Mouse (Mus musculus): ENCODE data around the gene Rnf181. TPM values are rescaled to one million over a fixed set of nuclear protein-coding genes. Genes with fewer than 3 reads are reported as not detected.

The Rnf181 gene
- total RNA-seq, 2 experiments from 2014 or later: 45.5 to 46.5 TPM

DNA sequence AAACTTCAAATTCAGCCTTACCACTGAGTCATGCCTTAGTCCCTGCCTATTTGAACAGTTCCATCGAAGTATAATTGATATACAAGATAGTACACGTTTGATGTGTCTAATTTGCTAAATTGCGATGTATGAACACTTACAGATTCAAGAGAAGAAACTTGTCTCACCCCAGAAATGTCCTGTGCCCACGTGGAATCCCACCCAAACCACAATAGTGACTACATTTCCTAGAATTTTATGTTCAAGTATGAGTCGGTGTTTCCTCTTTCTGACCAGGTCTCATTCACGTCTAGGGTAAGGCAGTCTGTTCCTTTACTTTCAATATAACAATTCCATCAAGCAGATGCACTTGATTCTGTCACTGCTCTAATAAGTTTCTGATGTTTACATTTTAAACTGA, 21.1 kb downstream of the Rnf181 start:
- no peak for DNase-seq
- intact Hi-C loops (cut with DNase I): loop anchor here (5.0 kb wide), 1 partner anchor 42 kb away; no protein-coding TSS in a partner anchor

DNA sequence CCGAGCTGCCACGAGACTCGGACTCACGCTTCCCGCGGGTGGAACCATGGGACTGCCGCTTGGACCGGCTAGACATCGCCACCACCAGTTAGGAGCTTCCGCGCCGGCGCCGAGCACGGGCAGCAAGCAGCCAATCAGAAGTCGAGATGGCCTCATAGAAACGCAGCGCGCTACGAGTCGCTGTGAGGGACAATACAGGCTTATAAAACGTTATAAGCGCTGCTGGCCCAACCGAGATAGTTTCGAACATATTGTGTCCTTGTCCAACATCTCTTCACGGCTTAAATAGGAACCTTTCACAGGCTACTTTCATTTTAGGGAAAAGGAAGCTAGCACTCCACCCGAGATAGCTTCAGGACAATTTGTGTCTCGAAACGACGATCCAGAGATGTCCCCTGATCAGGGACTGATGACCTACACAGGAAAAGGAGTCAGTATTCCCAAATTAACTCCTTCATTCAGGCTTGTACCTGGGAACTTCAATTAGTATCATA, 21.6 kb downstream of the Rnf181 start, which contains the start of gene Usp39:
Gene Usp39 (minus strand): TSS at position 111 of the 494 bp plus-strand sequence.
- intact Hi-C loops (cut with DNase I): loop anchor here (5.0 kb wide), 1 partner anchor 42 kb away; no protein-coding TSS in a partner anchor

DNA sequence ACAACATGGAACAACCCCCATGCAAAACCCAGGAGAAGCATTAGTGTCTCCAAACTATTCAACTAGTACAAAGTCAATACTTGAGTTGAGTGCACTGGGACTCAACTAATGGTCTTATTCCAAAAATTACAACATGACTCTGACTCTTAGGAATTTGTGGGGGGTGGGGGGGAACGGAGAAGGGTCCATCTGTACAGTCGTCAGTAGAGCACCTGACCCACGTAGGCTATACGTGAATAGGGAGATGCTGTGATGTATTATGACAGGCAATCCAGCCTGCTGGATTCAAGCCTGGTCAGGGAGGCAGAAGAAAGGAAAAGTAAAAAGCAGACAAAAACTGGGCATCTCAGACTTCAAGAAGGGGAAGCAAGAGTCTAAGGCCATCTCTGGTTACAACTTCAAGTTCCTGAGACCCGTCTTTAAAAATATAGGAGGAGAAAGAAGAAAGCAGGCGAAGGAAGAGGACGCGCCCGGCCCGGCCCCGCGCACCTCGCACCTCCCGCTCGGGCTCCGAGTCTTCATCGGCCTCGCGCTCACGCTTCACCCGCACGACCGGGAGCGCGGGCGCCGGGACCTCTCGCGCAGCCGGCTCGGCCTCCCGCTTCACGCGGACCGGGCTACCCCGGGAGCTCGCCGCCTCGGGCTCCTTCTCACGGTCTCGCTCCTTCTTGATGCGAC, 22.2 kb downstream of the Rnf181 start:
- no peak for DNase-seq
- intact Hi-C loops (cut with DNase I): loop anchor here (5.0 kb wide), 1 partner anchor 43 kb away; no protein-coding TSS in a partner anchor

More for the DNA sequence above, 21.6 kb downstream of the Rnf181 start, which contains the start of gene Usp39:
- peak; percentile 90 to 91 for DNase-seq

DNA sequence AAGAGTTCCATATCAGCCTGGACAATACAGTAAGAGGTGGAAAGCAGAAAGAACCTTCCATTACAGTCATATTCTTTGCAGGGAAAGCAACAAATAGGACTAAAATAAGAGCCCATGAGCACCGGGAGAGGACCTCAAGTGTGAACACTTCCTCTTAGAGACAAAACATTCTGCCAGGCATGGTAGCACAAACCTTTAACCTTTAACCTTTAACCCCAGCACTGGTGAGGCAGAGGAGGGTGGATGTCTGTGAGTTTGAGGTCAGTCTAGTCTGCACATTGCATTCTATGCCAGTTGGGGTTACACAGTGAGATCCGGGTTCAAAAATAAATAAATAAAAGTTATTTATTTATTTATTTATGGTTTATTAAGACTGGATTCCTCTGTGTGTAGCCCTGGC, 26.3 kb downstream of the Rnf181 start:
- intact Hi-C loops (cut with DNase I): no loop called here
- DNase-seq: no peak

DNA sequence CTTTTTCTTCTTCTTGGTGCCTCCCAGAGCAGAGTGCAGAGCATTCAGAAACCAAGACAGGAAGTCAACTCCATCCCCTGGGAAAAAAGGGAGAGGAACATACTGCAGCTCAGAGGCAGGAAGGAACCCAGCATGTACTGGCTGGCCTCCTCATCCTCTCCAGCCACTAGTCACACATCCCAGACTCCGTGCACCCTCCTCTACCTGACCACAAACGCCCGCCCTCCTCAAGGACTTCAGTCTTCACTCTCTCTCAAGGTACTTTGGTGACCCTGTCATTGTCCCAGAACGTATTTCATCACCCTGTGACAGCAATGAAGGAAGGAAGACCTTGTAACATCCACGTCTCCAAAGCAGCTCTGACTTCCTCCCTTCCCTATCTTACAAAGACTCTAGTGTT, 33.6 kb downstream of the Rnf181 start:
- DNase-seq: no peak
- intact Hi-C loops (cut with DNase I): no loop called here

DNA sequence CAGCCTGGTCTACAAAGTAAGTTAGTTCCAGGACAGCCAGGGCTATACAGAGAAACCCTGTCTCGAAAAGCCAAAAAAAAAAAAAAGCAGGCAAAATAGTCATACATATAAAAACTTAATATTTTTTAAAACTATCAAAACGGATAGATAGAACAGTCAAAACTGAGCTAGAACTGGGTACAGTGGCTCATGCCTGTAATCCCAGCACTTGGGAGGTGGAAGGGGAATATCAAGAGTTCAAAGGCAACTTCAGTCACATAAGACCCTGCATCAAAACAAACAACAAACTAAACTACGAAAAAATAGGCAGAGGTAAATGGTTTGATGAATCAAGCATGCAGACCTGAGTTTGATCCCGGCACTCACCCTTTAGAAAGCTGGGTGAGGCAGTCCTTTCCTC, 36.6 kb downstream of the Rnf181 start:
- DNase-seq: no peak
- intact Hi-C loops (cut with DNase I): no loop called here

DNA sequence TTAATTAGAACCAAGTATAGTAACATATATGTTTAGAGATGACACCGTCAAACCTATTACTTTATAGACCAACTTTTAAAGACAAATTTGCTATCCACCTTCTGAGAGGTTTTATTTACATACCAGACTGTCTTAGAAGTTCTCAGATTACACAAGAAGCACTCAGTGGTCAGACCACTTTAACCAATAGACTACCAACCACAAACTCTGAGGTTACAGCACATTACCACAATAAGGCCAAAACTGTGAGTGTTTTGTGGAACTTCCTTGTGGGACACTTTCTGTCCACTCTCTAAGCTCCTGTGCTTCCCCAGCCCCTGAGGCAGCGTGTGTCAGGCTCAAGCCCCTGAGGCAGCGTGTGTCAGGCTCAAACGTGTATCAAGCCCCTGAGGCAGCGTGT, 37.7 kb downstream of the Rnf181 start:
- intact Hi-C loops (cut with DNase I): no loop called here
- no peak for DNase-seq

DNA sequence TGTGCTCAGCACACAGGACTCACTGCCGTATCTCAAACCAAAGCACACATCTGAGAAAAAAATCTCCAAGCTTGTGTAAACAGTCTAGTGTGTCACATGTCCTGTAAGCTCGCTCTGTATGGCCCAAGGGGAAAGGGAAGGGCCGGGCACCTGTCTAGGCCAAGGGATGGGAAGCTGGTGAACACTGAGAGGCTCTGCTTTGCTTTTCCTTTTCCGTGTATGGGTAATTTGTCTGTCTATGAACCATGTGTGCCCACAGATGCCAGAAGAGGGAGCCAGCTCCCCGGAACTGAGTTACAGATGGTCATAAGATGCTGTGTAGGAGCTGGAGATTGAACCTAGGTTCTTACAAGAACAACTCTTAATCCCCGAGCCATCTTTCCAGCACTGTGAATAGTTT, 40.5 kb downstream of the Rnf181 start:
- peak in 1 of 2 experiments; percentile 36 for DNase-seq
- intact Hi-C loops (cut with DNase I): no loop called here

DNA sequence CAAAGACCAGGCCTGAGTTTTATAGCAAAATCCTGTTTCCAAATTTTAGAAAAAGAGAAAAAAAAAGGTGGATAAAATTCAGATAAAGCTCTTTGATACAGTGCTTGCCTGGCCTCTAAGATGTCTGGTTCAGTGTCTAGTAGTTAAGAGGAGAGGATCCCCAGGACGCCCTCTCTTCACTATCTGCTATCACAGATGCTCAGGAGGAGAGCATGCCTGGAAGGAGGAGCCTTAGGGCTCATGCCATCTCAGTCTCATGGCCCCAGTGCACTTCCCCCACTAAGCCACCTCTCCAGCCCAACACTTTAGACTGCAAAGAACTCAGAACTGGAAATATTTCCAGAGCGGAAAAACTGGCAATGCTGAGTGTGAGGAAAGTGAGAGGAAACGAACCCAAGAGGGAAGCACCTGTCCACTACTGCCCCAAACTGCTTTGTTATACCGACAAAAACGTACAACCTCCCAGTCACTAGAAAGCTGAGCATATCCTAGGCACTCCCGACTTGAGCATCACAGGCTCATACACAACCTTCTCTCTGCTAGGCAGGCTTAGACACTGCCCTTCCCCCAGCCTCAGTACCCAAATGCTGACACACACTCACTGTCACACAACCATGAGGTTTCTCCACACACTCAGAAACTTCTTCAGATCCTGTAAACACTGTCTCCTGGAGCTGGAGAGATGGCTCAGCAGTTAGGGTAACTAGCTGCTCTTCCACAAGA, 42.8 kb downstream of the Rnf181 start:
- intact Hi-C loops (cut with DNase I): no loop called here
- no peak for DNase-seq

DNA sequence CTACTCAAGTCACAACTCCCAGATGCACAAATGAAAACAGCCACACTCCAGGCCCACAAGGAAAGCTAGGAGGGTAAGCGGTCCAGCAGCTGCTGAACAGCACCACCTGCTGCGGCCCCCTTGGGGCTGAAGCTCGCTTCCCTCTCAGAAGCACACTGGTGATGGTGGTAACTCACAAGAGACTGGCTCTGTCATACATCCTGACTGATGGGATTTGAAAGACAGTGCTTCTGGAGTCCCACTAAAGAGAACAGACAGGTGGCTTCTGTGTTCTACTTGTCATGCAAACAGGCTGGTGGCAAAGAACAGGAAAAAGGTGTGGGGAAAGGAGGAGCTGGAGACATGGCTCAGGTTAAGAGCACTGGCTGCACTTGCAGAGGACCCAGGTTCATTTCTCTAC, 43.8 kb downstream of the Rnf181 start:
- intact Hi-C loops (cut with DNase I): no loop called here
- no peak for DNase-seq

DNA sequence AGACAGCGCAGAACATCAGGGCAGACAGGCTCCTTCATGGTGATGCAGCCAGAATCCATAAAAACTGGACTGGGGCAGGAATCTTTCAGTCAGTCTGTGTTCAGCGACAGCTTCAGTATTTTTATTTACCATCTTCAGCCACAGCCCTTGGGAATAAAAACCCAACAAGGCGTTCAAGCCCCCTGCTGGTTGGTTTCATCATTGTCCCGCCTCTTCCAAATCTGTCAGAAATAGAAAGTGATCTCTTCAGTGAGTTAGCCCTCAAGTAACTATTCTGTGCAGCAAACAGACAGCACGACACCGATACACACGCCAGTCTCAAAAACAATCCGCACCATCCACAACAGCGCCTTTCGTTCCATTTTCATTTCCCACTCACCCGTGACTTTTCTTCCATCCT, 47.7 kb downstream of the Rnf181 start:
- intact Hi-C loops (cut with DNase I): loop anchor here (2.0 to 5.0 kb wide), 2 partner anchors 34 to 132 kb away; no protein-coding TSS in a partner anchor
- DNase-seq: peak; percentile 62 to 78

DNA sequence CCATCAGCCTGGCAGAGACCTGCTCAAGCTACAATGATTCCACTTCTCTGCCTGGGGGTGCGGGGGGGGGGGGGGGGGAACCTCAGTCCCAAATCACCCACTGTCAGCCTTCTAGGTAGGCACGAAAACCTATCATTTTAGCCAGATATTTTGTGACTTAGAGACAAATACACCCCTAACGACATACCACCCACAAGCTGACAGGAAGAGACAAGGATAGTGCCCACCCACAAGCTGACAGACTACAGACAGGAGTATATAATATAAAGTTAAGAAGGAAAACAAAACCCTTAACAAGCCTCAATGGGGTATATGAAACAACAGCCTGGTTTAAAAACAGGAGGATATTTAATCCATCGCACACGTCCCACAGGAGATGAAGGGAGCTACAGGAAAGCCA, 48.3 kb downstream of the Rnf181 start:
- intact Hi-C loops (cut with DNase I): loop anchor here (2.0 to 5.0 kb wide), 2 partner anchors 34 to 131 kb away; no protein-coding TSS in a partner anchor
- DNase-seq: no peak

DNA sequence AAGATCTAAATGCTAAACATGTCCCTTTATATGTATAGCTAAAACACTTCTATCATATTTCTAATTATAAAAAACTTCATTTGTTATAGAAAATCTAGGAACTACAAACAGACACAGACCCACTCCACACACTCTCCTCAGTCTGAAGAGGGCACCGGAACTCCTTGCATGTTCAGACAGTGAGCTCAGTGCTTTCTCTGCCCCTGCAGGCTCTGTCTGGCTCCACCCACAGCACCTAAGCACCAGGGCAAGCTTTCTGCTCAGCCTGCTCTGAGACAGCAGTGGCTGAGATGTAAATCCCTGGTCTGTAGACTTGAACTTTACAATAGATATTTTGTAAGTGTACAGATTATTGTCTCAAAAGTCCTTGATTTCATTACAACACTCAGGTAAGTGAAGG, 50.7 kb downstream of the Rnf181 start:
- intact Hi-C loops (cut with DNase I): loop anchor here (5.0 kb wide), 1 partner anchor 129 kb away; no protein-coding TSS in a partner anchor
- DNase-seq: no peak

DNA sequence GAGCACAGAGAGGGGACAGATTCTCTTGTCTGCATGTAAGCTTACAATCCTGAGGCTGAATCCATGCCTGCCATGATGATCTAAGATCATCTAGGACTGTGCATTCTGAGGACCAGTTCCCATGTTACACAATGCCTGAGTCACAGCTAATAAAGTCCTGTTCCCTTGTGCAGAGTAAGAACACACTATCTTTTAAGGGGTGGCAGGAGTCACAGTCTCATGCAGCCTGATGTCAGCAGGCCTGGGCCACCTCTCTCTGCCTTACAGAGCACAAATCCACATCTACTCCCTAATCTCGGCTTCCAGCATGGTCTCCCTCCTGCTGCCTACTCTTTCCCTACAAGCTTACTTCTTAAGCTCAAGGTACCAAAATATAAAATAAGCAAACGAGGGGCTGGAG, 51.4 kb downstream of the Rnf181 start:
- intact Hi-C loops (cut with DNase I): loop anchor here (5.0 kb wide), 1 partner anchor 128 kb away; no protein-coding TSS in a partner anchor
- DNase-seq: no peak

DNA sequence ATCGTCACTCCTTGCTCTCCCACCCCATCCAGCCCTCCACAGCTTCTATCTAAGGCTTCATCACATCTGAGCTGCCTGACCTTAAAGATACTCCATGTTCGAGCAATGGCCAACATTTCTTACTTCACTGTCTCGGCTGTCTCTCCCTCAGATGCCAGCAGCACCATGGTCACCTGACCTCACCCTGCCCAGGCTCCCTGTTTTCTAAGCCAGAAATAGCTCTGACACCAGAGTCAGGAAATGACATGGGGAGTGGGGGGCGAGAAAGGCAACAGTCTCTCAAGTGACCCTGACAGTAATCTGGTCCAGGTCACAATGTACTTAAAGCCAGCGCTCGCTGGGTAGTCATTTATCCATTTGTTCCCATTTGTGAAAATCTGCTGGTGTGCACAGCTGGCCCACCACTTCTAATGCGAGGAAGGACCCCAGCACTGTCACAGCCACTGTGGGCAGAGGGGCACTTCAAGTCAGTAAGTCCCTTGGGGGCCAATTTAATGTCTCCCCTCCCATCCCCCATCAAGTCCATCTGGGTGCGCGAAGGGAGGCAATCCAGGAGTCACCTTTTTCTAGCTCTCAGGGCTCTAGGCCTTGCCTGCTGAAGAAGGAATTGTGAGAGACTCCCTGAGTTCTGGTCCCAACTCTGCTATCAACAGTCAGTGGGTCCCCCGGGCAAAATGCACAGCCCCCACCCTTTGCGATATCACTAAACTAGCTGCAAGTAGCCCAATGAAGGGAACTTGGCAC, 53.5 kb downstream of the Rnf181 start:
- intact Hi-C loops (cut with DNase I): no loop called here
- peak in 1 of 2 experiments; percentile 14 for DNase-seq

DNA sequence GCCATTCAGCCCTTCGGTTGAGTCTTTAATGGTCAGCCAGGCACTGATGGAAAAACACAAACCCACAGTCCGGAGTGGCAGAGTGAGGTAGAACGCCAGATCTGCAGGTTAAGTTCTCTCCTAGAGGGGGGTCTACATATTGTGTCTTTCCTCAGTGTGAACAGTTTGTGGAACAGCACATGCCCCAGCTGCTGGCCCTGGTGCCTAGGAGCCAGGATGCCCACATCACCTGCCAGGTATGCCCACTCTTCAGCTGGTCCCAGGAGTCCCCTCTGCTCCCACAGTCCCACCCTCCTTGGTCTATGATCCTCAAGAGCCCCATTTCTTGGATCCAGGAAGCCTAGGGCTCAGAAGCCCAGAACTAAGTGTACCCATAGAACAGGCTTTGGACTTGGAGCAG, 54.6 kb downstream of the Rnf181 start:
- DNase-seq: no peak
- intact Hi-C loops (cut with DNase I): no loop called here

Other genes with a start within 250 kb of the Rnf181 start
- gene Atoh8, start 131.4 kb downstream of the Rnf181 start, total RNA-seq (2021): 10 to 100 TPM; 10.1 to 11.3 TPM
- gene Sftpb, start 62.3 kb downstream of the Rnf181 start, total RNA-seq (2021): under 1 TPM in 1 of 2 experiments, not detected in 1; 0.81 TPM
- 10 to 100 TPM; 16.6 to 19.7 TPM for gene Usp39, start 21.8 kb downstream of the Rnf181 start, total RNA-seq (2021)
- 10 to 100 TPM; 13.1 to 14.4 TPM for gene 0610030E20Rik, start 19.6 kb downstream of the Rnf181 start, total RNA-seq (2021)
- 10 to 100 TPM; 14.7 to 17.6 TPM for gene Tmem150a, start 11.5 kb downstream of the Rnf181 start, total RNA-seq (2021)
- gene Vamp5, start 13.5 kb upstream of the Rnf181 start, total RNA-seq (2021): 10 to 100 TPM; 48.8 to 54.0 TPM
- gene Vamp8, start 23.7 kb upstream of the Rnf181 start, total RNA-seq (2021): 10 to 100 TPM; 71.0 to 75.5 TPM
- gene Ggcx, start 47.4 kb upstream of the Rnf181 start, total RNA-seq (2021): 10 to 100 TPM; 29.8 to 32.5 TPM
- gene Mat2a, start 72.6 kb upstream of the Rnf181 start, total RNA-seq (2021): 100 to 1,000 TPM; 186 to 202 TPM
- gene Sh2d6, start 154.8 kb upstream of the Rnf181 start, total RNA-seq (2021): under 1 TPM in 1 of 2 experiments, not detected in 1; 0.29 TPM
- gene Capg, start 177.4 kb upstream of the Rnf181 start, total RNA-seq (2021): 10 to 100 TPM in 1 of 2 experiments, 1 to 10 TPM in 1; 9.9 to 10.0 TPM
- 10 to 100 TPM; 16.7 to 19.2 TPM for gene Elmod3, start 231.5 kb upstream of the Rnf181 start, total RNA-seq (2021)
- 100 to 1,000 TPM; 164 to 166 TPM for gene Retsat, start 231.5 kb upstream of the Rnf181 start, total RNA-seq (2021)